Mouse (Mus musculus) lung, postnatal 4 days (tissue): Measurements from ENCODE around the gene Gla.

Experiments
- DNase-seq, 2 experiments: peaks; one replicate each; pipeline ENCODE4 v3.0.0; 2021

Gla gene

DNA sequence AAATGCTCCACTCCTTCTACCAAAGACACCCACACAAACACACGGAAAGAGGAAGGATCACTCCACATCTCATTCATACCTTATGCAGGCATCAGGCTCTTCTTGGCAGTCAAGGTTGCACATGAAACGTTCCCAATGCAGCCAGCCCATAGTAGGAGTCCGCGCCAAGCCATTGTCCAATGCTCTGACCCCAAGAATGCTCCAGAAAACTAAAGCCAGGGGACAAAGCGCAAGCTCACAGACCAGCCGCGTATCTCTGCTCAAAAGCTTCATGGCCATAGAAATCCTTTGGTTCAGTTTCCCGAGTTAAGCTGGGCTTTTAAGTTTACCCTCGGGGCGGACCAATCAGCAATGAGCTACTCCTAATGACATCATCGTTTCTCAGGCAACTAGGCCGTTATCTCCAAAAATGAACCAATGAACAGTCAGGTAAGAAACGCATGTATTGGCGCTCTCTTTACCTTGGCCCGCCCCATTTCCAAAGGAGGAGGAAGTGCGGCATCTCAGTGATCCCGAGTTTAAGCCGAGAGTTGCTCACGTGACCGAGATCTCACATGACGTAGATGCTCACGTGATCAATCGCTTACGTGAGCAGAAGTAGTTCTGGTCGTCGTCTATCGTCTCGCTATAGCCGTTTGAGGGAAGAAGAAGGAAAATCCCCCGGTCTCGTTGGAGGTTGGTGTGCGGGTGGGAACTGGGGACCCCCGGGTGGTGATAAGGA lies at the start of gene Gla, which contains the start of gene Hnrnph2:
Gene Gla, minus strand, starts transcription at position 467 of the 721 bp plus-strand sequence.
Gene Hnrnph2, plus strand, starts transcription at position 521 of the 721 bp plus-strand sequence.
- peak; percentile 90 to 94 for DNase-seq

DNA sequence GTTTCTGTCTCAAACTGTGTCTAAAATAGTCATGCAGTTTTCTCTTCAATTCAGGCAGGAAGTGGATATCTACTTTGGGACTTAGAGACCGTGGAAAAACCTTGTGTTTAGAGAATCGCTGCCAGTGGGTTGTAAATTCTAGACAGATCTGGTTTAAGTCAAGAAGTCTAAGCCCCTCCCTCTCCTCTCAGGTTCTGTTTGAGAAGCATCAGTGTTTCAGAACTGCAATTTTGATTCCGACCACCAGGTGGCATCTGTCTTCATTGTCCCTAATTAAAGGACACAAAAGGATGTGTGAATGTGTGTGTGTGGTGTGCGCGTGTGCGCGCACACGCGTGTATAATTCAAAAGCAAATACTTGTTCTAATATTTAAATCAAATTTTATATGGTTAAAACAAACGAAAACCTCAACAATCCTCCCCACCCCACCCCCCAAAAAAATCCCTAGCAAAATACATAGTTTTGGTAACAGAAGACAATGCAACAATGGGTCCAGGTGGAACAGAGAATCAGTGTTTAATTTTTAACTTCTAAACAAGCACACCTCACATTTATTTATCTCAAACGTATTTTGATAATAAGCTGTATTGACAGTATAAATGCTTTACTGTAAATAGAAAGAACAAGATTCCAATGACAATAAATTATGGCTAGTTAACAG lies 47.2 kb upstream of the Gla start:
- peak; percentile 23 to 78 for DNase-seq

DNA sequence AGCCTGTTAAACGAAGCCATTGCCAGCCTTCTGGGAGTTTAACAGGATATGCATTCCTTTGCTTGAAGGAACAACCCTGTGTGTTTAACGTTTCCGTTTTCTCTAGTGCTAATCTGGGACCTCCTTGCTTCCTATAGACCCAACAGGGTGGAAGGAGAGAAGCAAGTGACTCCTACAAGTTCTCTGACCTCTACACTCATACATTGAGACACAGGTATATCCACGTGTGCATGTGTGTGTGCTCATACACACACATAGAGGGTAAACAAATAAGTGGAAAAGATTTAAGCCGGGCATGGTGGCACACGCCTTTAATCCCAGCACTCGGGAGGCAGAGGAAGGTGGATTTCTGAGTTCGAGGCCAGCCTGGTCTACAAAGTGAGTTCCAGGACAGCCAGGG lies 46.5 kb upstream of the Gla start:
- no peak for DNase-seq

DNA sequence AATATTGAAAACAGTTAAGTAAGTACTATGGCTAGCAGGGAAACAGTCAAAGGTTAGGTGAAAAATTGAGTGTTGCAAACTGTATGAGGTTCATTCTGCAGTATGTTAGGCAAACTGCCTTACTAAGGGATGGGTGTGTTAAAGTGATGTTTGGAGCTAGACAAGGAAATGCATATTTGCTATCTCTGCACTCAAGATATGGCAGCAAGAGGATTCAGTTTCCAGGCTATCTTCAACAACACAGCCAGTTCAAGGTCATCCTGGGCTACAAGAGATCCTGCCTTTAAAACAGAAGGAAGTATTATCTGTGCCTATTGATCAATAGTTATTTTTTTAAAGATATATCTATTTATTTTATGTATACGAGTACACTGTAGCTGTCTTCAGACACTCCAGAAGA lies 45.4 kb upstream of the Gla start:
- DNase-seq = no peak

DNA sequence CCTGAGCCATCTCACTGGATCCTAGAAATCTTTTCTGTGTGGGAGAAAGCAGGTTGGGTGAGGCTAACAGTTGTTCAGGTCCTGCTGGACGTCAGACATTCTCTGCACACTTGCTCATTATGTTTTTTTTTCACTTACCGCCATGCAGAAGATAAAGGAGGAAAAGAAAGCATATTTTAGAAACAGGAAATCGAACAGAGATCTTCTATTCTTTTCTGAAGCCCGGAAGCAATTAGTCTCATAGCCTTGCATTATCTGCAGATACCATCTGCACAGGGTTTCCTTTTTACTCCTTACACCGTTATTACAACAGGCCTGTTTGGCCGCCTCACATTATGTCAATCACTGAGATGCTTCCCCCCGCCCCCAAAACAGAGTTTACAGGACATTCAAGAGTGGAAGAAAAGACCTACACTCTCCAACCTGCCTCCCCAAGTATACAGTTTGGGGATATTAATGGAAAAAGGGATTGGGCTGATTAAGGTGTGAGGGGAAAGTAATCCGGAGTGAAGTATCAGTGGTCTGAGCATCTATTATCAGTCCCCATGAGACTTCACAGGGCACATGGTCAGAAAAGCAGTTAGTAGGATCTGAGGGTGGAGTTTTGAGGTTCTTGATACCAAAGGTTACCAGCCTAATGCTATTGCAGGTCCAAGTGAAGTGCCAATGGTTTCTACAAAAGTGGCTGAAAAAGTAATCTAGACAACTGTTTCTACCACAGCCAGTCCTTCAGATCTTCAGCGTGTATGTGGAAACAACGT lies 40.3 kb upstream of the Gla start:
- DNase-seq = peak in 1 of 2 experiments; percentile 16

DNA sequence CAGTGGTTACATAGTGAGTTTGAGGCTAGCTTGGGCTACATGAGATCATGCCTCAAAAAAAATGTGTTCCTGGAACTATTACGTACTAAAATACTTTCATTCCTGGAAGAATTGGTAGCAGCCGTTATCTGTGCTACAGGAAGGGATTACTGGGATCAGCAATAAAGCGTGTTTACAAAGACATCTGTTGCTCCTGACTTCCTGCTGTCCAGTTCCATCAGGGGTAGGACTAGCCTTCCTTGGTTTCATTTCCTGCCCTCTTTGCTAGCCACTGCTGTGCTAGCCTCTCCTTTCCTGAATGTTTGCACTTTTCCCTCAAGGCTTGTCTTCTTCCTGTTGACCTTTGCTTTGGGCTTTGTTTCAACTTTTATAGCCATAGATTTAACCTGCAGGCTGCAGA lies 34.9 kb upstream of the Gla start:
- no peak for DNase-seq

DNA sequence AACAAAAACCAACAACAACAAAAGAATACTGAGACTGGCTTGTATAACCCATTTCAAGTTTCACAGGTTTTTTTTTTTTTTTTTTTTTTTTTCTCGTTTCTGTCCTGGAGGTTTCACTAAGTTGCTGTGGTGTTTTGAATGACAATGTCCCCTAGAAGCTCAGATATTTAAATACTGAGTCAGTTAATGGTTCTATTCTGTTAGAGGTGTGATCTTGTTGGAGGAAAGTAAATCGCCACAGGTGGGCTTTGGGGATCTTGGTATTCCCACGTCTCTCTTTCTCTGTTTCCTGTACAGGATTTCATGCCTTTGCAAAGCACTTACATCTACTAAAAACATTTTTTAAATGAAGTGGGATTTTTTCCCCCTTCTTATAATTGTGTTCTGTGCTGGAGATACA lies 34.2 kb upstream of the Gla start:
- no peak for DNase-seq

DNA sequence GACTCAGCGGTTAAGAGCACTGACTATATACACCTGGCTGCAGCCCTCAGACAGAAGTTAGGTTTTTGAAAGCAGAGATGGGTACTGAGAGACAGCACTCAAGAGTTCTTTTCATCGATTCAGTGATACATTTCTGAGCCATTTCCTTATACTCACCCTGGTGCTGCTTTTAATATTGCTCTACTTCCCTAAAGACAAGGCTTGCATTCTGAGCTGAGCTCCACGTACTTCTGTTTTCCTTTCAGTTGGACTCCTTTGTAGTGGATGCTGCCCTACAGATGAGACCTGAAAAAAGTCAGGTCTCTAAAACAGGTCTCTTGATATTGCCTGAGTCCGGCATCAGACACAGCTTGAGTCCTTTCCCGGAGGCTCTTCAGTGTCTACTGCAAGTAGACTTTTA lies 31.8 kb upstream of the Gla start:
- no peak for DNase-seq

DNA sequence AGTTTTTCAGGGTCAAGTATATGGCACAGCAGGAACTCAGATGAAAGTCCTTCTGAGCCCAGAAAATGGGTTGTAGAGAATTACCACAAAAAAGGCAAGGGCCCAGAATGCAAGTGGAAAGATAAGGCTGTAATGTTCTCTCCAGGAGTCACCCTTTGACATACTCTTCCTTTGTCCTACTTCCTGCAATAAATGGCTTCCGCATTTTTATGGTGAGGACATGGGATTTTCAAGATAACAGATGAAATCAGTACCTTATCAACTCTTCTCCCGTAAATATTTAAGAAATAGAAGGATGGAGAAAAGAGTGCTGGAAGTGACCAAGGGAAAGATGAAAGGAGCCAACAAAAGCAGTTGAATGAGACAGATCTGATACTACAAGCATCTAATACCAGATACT lies 27.3 kb upstream of the Gla start:
- no peak for DNase-seq

DNA sequence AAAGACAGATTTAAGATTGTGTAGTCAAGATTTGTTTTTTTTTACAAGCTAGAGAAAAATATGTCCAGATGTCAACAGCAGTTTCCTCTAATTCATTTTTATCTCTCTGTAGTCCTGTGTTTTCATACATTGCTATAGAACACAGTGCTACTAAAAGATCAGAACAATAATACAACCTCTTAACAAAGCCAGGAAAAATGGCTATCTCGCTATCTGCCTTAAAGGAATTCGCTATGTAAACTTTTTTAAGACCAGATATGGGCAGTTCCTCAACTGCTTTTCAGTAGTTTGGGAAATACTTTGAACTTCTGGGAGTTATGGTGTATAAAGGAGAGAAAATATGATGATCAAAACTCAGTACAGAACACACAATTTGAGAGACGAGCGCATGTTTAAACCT lies 22.4 kb upstream of the Gla start:
- DNase-seq = no peak

DNA sequence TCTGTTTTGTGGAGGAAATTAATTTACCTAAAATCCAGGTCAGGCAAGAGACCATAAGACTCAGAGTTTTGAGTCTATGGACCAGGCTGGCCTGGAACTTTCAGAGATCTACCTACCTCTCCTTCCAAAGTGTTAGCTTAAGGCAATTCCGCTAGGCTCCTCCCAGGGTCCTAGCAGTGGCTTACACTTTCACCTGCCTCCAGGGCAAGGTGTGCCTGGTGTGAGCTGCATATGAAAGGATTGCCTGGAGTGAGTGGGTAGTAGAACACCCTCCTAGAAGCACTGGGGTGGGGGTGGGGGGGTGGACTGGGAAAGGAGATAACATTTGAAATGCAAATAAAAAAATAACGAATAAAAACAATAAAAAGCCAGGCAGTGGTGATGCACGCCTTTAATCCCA lies 20.8 kb upstream of the Gla start:
- DNase-seq = no peak

DNA sequence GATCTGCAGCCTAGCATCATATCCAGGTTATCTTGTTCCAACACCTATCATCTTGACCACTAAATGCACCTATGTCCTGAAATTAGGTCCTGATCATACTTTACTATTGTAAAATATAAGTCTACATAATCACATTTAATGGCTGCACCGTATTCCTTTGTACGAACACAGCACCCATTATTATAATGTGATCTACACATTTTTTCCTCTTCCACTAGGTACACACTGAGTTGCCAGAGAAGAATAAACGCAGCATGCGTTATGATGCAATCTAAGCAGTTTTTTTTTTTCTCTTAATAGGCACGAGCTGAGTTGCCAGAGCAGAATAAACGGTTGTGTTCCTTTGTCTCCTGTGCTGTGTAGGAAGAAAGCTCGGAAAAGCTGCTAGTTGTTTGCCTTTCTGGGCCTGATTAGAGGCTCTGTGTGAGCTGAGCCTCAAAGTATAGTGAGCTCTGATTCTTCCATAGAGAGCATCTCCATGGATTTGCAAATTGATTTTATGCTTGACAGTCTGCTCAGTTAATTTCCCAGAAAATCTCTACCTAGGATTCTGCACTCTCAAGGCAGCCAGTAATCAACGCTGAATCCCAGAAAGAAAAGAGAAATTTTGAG lies 19.4 kb upstream of the Gla start:
- no peak for DNase-seq

DNA sequence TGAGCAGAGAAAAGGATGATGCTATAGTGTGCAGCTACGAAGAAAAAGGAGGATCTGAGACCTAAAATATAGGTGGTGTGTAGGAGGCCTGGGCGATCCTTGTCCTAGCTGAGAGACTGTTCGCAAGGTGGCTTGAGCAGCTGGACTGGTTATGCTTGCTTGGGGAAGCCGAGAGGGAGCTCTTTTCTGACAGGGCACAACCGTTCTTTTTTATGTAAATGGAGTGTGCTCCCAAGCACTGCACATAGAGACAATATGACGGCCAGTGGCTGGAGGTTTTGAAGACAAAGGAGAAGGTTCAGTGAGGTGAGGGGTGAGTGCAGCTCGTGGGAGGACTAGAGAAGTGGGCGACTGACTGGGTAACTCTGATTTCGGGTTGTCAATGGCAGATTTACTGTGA lies 18.8 kb upstream of the Gla start:
- no peak for DNase-seq

DNA sequence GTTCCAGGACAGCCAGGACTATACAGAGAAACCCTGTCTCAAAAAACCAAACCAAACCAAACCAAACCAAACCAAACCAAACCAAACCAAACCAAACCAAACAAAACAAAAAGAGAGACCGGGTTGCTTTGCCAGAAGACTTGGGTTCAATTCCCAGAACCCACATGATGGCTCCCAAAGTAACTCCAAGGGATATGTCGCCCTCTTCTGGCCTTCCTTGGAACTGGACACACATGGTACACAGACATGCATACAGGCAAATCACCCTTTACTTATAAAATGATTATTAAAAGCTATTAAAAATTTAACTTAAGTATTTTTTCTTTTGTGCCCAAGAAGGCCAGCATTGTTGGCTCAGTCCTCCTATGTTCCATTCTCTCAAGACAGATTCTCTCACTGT lies 13.4 kb upstream of the Gla start:
- DNase-seq = peak in 1 of 2 experiments; percentile 16

DNA sequence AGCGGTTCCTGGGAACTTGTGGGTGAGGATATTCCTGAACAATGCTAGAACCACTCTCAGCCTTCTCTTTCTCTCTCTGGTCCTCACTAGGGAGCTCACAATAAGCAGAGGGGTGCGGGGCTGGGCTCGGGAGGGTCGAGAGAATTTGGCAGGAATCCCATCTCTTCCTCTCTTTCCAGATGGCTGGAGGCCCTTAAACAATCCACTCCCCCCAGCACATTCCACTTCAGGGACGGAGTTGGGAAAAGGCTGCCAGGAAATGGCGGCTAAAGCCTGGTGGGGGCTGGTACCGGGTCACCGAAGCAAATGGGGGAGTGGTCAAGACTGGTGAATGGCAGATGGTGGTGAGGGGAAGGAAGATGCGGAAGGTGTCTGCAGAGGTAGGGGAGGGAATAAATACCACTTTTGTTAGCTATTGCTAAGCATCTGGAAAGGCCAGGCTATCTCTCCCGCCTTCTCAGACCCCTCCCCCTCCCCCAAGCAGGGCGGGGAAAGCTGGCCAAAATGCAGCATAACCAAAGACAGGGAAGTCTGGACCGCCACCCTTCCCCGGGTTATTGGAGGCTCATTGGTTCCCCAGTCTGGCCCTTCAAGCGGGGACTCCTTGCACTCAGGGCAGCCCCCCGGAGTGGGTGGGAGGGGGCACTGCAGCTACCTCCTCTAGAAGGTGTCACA lies 11.5 kb upstream of the Gla start:
- peak; percentile 75 to 84 for DNase-seq

DNA sequence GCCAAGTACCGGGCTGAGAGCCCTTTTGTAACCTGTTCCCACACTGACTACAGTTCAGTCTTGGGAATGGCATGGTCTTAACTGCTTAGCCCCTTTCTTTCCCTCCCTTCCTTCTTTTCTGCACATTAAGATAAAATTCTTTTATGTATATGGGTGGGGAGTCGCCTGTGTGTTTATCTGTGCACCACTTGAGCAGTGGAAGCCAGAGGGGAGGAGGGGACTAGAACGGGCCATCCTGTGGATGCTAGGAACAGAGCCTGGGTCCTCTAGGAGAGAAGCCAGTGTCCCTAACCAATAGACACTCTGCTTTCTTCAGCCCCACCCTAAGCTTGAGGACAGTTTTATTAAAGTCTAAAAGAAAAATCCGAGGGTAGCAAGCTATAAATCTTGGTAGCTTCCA lies 10.1 kb upstream of the Gla start:
- no peak for DNase-seq

DNA sequence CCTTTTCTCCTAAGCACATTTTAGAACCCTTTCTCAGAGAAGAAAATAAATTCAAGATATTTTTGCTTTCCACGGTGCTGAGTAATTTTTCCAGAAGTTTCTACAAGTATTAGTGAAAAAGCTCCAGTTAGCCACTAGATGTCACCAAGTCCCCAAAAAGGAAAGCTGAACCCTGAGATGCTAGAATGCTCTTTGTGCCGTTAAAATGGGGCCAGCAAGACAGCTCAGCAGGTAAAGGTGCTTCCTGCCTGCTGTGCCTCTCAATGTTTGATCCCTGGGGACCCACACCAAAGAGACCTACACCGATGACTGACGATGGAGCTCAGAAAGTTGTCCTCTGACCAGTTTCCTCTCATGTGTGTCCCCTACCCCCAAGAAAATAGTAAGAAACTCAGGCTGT lies 8.5 kb upstream of the Gla start:
- DNase-seq = no peak

DNA sequence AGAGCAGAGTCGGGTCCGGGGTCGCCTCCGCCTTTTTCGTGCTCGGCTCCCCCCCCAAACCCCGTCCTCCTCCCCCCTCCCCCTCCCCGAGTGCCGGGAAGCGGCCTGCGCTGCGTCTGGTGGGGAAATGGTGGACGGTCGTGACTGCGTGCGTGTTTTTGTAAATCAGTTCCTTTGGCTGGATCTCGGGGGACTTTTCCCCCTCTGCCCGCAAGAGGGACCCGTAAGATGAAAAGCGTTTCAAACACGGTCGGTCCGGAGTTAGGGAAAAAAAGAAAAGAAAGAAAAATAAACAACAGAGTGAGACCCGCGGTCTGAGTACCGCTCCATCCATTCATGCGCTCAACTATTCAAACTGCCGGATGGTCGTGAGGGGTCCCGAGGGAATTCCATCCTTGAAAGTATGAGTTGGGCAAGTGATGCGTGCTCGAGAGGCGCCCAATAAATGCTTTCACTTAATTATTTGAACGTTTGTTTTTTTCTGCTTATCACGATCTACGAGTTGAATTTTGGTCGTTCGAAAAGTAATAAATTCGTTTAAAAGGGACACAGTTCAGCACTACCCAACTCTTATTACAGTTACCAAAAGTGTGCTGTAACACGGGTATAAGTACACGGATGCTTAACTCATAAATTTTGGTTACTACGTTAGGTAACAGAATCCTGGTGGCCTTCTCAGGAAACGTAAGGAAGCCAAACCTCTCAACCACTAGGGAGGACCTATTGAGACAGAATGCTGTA lies 625 bp upstream of the Gla start:
- DNase-seq = no peak

DNA sequence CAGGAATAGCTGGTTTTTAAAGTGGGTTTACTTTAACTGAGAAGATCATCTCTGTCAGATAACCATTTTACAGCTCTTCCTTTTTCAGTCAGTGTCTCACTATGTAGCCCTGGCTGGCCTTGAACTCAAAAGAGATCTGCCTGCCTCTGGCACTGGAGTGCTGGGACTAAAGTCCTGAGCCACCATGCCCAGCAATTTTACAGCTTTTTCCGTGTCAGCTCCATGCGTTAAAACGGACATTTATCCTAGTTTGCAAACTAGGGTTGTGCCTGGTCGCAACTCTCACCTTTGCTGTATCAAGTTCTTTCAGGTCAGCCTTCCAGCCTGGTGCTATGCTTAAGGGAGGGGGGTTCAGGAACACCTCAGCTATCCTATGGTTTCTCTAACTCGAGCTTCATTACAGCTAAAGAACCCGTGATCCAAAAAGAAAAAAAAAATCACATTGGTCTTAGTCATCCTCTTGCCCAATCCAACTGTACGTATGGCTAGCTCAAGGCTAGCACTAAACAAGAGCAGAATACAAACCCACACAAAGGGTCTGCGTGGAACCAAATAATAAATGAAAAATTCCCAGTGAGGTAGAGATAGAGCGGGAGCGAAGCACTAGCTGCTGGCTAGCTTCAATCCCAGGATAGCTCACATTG lies 881 bp downstream of the Gla start:
- DNase-seq = no peak

DNA sequence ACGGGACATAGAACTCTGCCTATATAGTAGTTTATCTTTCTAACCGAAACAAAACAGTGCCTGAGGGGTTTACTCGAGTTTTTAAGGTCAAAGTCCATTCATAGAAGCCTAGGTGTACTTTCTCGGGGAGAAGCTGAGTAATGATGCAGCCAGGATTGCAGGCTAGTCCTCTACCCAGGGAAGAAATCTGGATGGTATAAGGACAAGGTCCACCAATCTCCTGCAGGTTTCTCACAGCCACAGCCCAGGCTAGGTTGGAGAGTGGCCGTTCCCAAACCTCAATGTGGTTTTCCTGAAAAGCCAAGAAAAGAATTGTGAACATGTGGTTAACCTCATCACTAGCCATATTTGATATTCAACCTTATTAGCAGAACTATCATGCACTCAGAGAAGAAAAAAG lies 11.1 kb downstream of the Gla start:
- DNase-seq = no peak

DNA sequence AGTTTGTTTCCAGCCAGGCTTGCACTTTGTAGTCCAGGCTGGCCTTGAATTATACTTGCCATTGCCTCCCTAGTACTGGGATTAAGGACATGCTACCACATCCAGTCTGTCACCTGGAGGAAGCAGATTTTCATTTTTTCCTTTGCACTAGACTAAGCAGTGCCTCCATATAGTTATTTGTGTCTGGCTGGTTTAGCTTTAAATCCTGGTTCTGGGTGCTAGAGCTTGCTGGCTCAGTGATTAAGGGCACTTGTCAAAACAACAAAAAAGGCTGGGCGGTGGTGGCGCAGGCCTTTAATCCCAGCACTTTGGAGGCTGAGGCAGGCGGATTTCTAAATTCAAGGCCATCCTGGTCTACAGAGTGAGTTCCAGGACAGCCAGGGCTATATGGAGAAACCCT lies 11.9 kb downstream of the Gla start:
- no peak for DNase-seq

DNA sequence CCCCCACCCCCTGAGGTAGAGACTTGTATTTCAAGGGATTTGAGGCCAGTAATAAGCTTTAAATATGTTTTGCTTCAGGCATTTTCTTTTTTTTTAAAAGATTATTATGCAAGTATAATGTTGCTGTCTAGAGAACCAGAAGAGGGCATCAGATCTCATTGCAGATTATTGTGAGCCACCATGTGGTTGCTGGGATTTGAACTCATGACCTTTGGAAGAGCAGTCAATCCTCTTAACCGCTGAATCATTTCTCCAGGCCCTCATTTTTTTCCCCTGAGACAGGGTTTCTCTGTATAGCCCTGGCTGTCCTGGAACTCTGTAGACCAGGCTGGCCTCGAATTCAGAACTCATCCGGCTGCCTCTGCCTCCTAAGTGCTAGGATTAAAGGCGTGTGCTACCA lies 12.7 kb downstream of the Gla start:
- no peak for DNase-seq
